Mouse (Mus musculus): ENCODE data around the gene Dhx9.
"Not testable (repeated sequence)": the region's sequence is repeated elsewhere in the genome, so short reads cannot be mapped to it uniquely, and the experiment has no call there.

The Dhx9 gene

DNA sequence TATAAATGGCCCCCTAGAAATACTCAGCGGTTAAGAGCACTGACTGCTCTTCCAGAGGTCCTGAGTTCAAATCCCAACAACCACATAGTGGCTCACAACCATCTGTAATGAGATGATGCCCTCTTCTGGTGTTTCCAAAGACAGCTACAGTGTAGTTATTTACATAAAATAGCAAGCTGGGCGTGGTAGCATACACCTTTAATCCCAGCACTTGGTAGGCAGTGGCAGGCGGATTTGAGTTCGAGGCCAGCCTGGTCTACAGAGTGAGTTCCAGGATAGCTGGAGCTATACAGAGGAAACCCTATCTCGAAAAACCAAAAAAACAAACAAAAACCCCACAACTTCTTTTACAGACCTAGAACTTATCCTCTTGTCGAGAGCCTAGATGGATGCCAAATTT lies 1.3 kb downstream of the Dhx9 start:
- DNase-seq (ENCODE audit: low read depth, low spot score), result not testable (repeated sequence)

DNA sequence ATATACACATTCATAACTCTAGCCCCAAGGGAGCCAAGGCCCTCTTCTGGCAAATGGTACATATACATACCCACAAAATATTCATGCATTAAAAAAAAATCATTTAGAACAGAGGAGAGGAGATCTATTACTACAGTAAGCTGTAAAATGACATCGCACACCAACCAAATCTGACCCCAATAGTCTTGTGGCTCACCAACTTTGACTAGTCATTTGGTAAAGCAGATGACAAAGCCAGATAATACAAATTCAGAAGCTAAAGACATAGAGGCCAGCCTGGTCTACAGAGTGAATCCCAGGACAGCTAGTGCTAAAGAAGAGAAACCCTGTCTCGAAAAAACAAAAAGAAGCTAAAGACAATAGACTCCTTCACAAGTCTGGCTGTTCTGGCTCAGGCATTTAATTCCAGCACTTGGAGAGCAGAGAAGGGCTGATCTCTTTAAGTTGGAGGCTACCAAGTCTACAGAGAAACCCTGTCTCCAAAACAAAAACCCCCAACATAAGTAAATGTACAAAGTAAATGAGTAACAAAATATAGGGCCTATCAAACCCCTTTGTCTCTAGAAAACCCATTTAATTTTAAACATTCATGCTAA lies 2.2 kb downstream of the Dhx9 start:
- DNase-seq (ENCODE audit: low read depth, low spot score), result no peak

DNA sequence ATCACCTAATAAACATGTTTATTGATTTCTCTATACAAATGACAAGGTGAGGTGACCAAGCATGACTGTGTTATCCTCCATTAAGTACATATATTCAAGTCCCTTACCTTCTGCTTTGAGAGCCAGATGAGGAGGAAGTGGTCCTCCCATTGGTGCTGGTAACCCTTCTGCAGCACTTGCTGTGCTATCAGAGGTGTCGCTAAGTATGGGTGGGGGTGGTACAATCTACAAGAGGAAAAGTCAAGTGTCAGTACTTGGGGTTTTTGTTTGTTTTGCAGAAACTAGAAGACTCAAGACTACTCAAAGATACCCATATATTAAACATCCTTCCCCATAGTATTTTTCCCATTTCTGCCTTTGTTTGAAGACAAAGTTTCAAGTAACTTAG lies 6.4 kb downstream of the Dhx9 start:
- DNase-seq (ENCODE audit: low read depth, low spot score), result no peak

DNA sequence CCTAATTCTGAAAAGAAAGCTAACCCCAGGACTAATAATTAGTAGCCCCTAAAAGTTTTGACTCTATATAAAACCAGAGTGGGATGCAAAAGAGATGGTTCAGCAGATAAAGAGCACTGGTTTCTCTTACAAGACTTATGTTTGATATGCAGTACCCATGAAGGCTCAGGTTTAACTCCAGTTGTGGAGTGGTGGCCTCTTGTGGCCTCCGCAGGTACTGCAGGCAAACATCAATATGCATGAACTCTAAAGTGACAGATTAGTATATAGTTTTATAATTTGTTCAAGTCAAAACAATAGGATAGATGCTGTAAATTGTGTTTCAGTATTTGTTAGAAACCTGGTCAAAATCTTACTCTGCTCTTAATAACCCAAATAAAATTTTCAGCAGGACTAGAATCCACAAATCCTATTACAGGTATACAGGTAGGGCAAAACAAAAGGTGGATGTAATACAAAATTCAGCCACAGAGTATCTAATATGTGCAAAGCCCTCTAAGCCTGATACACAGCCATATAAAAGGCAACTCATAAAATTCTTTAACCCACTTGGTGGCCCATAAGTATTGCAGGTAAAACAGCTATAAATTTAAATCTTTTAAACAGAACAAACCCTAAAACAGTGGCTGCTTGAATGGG lies 7.0 kb downstream of the Dhx9 start:
- DNase-seq (ENCODE audit: low read depth, low spot score), result no peak

DNA sequence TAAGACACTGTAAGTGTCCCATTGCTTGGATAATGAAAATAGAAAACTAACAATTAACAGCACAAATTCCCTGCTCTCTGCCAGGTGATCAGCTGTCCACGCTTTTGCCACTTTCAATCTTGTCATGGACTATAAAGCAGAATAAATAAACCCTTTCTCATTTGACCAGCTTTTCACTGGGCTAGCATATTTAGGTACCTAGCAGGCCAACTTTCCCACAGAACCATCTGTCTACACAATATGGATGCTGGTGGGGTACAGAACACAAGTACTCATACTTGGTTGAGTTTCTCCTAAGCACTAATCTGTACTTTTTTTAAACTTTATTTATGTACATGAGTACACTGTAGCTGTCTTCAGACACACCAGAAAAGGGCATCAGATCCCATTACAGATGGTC lies 8.2 kb downstream of the Dhx9 start:
- DNase-seq (ENCODE audit: low read depth, low spot score), result no peak

DNA sequence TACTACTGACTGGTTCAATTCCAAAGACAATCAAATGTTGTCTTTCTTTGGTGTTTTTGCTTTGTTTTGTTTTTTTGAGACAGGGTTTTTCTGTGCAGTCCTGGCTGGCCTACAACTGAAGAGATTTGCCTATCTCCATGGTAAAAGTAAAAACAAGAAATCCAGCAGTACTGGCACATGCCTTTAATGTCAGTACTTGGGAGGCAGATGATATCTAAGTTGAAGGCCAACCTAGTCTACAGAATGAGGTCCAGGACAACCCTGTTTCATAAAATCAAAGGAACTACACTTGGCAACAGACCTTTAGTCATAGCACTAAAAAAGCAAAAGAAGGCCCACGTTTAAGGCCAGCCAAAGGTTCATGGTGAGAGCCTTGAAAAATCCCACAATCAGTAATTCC lies 25.7 kb downstream of the Dhx9 start:
- no peak for DNase-seq (ENCODE audit: low read depth, low spot score)

DNA sequence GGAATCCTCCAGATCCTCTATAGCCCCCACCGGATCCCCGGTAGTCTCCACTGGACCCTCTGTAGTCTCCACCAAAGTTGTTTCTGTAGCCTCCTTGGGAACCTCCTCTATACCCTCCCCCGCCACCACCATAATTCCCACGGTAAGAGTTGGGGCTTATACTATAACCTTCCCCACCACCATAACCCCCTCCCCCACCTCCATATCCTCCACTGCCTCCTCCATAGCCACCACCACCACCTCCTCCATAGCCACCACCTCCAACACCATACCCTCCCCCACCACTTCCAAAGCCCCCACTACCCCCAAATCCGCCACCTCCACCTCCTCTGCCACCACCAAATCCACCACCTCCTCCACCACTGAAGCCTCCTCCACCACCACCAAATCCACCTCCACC lies 31.3 kb downstream of the Dhx9 start:
- no peak for DNase-seq (ENCODE audit: low read depth, low spot score)

DNA sequence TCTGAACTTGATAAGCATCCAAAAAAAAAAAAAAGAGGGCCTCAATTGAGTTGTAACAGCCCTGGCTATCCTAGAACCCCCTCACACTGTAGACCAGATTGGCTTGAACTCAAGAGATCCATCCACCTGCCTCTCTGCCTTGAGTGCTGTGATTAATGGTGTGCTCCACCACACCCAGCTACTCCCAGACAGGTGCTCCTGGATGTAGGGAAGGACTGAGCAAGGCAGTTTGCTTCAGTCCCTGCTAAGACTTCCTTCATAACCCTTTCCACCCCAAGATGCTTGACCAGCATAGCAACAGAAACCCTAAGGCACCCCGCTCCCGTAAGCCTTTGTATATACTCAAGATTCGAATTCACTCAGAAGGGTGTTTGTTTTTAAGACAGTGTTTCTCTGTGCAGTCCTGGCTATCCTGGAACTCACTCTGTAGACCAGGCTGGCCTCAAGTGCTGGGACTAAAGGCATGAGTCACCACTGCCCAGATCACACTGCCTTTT lies 34.3 kb downstream of the Dhx9 start:
- DNase-seq (ENCODE audit: low read depth, low spot score), result no peak

DNA sequence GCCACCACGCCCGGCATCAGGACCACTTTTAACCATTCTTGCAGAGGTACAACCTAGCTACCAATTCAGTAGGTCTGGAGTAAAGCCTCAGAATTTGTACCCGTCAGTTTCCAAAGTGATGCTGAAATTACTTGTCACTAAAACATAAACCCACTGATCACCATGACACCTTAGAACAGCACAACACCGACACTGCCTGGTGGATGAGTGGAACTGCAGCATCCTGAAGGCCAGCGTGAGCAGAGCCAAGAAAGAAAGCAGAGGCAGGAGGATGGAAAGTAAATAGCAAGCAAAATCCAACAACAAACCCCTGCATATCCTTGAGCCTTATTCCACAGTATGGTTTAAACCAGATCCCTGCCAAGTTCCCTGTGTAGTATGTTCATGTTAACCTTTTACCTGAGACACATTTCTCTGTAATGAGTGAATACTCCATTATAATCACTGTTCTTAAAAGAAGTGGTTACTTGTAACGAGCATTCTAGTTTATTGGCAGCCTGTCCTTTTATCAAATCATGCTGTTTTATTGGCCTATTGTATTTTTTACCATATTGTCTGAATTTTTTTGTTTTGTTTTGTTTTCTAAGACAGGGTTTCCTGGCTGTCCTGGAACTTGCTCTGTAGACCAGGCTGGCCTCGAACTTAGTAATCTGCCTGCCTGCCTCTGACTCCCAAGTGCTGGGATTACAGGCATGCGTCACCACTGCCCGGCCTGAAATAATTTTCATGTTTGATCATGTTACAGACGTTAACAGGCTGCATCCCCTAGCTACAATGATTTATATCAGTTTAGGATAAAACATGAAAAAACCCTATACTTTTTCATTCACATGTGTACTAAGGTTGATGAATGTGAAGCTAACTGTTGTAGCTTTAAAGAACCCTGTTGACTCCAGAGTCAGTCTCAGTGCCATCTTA lies 36.0 kb downstream of the Dhx9 start:
- no peak for DNase-seq (ENCODE audit: low read depth, low spot score)

DNA sequence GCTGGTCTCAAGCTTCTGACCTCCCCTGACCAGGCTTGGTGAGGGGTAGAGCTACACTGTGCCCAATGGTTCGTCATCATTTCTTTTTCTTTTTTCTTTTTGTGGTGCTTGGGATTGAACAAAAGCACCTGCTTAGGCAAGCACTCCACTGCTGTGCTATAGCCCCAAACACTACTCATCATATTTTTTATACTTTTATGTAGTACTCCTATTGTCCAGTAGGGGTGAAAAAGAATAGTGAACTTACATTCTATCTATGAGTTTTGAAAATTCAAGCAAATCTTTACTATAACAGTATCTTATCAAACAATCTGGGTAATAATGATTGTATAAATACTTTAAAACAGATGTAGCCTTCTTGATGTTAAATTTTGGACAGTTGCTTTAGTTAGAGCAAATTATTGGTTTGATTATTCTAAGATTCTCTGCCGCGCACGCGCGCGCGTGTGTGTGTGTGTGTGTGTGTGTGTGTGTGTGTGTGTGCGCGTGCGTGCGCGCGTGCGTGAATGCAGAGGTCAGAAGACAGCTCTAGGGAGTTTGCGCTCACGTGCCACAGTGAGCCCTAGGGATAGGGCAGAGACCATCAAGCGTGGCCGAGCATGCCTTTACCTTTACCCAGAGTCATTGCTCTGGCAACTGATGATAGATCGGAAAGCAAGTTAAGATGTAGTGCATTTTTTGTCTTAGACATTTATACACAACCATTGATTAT lies 41.2 kb downstream of the Dhx9 start:
- DNase-seq (ENCODE audit: low read depth, low spot score), result no peak

DNA sequence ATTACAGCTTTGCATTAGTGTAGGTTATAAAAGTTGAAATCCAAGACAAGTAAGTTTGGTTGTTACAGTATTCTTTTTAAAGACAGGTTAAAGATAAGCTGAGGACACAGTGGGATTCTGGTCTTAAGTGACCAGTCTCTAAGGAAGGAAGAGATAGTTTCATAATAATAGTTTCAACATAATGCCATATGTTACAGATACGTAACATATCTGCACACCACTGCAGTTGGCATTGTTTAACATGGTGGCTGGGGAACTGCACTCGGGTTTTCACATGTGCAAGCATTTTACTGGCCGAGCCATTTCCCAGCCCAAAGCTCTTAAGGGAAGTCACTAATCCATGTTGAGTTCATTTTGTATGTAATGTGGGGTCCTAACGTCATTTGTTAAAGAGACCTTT lies 43.8 kb downstream of the Dhx9 start:
- no peak for DNase-seq (ENCODE audit: low read depth, low spot score)

DNA sequence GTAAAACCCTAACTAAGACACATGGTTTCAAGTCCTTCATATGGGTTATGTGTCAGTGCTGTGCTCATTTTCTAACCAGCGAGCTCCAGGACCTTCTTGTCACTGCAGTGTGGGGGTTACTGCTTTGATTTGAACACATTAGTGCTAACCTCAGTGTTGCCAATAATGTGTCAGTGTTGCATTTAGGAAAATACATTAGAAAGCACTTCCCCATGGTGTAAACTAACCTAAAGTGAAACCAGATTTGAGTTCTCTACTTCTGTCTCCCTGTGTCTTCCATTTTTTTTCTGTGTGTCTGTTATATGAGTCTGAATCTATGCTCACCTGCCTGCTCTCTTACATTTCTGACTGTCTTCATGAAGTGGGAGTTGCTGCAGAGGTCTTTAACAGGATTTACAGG lies 44.4 kb downstream of the Dhx9 start:
- DNase-seq (ENCODE audit: low read depth, low spot score), result no peak

DNA sequence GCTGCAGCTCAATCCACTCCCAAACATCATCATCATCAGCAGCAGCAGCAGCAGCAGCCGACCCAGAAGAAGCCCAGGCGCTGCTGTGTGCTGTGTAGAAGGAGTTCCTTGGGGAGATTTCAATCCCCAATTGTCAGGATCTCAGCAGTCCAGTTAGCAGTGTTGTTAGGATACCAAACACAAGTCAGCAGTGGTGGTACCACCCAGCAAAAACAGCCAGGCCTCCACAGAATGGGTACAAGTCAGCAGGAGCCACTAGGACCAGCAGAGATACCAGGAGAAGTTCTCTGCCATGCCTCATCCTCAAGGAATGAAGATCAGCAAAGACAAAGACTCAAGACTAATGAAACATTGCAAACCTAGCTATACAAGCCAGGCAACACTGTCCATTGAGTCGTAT lies 45.8 kb downstream of the Dhx9 start:
- DNase-seq (ENCODE audit: low read depth, low spot score), result no peak

DNA sequence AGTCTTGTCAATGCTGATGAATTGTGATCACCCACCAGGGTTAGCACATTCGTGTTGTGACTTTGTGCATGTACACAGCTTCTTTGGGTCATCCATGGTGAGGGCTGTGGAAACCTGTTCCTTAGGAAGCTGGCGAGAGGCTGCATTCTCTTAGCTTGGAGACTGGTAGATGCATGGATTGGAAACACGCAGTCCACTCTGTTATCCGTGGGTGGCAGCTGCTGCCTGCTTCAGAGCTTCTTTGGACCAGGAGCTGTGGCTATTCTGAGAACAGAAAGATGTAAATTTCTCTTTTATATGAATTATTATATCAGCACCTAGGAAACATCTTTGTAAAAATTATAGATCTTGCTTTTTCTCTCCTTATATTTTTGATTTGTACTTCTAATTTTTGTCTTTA lies 46.7 kb downstream of the Dhx9 start:
- no peak for DNase-seq (ENCODE audit: low read depth, low spot score)

DNA sequence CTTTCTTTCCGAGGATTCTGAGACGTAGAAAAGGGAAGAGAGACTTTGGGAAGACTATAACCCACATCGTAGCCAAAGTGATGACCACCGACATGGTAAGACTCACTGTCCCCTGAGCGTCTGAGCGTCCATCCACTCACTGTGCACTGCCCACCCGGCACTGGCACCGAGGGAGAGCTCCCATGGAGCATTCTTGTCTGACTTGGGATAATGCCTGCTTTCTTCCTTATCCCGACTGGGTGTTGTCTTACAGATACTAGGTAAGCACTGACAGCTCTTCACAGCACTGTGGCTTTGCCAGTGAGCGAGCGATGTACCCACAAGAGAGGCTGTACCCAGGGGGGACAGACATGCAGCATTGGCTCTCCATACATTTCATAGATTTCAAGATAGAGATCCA lies 49.9 kb downstream of the Dhx9 start:
- DNase-seq (ENCODE audit: low read depth, low spot score), result no peak

DNA sequence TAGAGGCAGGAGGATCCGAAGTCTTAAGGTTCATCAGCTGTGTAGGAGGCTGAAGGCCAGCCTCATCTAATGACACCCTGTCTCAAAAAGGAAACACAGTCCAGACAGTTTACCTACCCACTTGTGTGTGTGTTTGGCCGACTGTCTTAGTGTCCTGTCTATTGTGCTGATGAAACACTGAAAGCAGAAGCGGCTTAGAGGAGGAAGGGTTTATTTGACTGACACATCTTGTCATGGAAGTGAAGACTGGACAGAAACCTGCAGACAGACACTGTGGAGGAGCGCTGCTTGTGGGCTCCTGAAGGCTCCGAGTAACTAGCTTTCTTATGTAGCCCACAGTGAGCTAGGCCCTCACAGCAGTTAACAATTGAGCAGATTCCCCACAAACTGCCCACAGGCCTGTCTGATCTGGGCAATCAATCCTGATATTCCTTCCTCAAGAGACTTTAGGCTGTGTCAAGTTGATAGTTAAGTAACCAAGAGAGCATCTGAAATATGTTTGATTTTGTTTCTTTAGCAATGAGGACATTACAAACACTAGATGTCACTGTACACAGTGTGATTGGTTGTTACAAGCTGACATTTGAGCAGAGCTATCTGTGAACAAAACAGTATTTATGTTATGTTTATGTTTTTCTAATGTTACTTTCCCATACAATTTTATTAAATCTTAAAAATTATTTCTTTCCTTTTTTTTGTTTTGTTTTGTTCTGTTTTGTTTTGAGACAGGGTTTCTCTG lies 53.4 kb downstream of the Dhx9 start:
- no peak for DNase-seq (ENCODE audit: low read depth, low spot score)

DNA sequence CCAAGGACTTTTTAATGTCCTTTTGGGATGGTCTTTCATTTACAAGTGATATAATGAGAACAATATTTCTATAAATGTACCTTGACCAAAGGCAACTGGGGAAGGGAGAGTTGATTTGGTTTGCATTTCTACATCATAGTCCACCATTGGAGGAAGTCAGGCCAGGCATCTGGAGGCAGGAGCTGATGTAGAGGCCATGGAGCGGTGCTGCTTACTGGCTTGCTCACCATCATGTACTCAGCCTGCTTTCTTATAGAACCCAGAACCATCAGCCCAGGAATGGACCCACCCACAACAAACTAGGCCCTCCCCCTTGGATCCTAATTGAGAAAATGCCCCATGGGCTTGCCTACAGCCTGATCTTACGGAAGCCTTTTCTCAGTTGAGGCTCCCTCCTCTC lies 55.1 kb downstream of the Dhx9 start:
- no peak for DNase-seq (ENCODE audit: low read depth, low spot score)

DNA sequence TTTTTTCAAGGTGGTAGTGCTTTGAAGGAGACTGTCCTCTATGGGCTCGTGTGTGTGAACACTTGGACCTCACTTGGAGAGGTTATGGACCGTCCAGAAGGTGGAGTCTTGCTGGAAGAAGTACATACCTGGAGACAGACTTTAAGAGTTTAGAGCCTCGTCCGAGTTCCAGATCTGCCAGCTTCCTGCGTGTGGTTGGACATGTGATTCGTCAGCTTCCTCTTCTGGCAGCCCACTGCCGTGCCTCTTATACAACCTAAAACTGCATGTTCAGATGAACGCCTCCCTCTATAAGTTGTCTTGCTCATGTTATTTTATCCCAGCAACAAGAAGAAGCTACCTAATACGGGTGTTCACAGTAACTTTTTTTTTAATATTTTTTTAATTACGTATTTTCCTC lies 55.8 kb downstream of the Dhx9 start:
- no peak for DNase-seq (ENCODE audit: low read depth, low spot score)

DNA sequence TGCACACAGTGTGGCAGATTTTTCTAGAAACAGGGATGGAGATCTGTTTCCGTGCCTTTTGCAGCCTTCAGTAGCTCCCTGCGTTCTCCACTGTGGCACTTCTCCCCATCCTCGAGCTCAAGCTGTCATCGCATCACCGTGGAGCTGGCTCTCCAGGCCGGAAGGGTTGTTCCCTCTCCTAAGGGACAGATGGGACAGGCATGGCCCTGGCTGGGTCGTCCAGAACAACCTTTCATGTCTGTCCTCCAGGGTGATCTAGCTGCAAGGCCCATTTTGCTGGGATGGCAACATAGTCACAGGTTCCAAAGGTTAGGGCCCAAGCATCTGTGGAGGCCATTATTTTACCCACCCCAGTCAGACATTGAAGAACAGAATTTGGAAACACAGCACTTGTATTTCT lies 56.3 kb downstream of the Dhx9 start:
- no peak for DNase-seq (ENCODE audit: low read depth, low spot score)

DNA sequence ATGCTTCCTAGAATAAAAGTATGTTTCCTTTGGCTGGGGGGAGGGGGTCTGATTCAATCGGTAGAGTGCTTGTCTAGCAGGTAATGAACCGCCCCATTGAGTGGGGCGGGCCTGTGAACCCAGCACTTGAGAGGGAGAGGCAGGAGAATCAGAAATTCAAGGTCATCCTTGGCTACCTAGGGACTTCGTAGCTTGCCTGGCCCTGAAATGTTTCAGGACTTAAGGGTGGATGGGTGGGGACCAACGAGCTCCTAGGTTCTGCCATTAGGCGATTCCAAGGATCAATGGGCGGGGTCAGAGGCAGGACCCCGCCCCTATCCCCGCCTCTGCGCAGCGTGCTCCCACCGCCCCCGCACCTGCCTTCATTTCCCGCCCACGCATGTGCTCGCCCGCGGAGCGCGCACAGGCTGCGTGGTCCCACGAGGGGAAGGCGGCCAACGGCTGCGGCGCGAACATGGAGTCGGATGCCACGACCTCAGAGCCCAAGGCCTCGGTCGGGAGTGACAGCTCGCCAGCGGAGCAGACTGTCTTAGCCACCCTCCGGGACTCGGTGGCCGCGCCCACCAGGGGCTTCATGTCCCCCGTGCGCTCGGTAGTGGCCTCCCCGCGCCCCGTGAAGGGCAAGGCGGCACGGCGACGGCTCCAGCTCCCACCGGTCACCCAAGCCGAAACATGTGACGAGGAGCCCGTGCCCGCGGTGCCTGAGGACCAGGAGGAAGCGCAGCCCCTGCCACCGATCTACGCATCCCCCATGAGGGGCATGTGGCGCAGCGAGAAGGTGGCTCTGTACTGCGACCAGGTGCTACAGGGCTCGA lies 62.5 kb downstream of the Dhx9 start, which contains the start of gene Shcbp1l:
TSS of gene Shcbp1l (plus strand) at position 393 of the 815 bp plus-strand sequence.
- DNase-seq (ENCODE audit: low read depth, low spot score), result peak; percentile 60
